Mouse (Mus musculus) ovary, postnatal 10 days (tissue): Measurements from ENCODE around the gene Ids.
"Not testable (repeated sequence)": the region's sequence is repeated elsewhere in the genome, so short reads cannot be mapped to it uniquely, and the experiment has no call there.

Source experiments
- DNase-seq: peaks from one replicate; pipeline ENCODE4 v3.0.0; 2022; ENCODE audit warnings: low spot score

Ids gene

GRCm38 (mm10) chrX:70364661-70365613, at the start of gene Ids:
TSS of gene Ids (minus strand) at chrX:70365084.
- DNase-seq: peak; percentile 35

DNA sequence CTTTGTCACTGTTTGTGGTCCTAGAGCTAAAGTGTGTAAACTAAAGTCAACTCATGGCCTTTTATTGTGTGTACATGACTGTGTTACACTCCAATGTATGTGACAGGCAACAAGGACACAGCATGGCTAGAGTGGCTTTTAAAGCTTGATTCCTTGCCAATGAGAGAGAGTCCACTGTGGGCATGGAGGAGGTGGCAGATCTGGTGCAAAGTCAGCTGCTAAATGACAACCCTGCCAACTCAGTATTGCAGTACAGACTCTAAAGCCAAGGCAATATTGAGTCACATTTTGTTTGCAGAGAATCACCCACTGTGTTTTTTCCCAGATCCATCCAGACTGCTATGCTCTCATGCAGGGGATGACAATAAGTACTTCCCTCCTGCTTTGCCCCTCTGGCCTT, 27.8 kb upstream of the Ids start:
- not testable (repeated sequence) for DNase-seq

DNA sequence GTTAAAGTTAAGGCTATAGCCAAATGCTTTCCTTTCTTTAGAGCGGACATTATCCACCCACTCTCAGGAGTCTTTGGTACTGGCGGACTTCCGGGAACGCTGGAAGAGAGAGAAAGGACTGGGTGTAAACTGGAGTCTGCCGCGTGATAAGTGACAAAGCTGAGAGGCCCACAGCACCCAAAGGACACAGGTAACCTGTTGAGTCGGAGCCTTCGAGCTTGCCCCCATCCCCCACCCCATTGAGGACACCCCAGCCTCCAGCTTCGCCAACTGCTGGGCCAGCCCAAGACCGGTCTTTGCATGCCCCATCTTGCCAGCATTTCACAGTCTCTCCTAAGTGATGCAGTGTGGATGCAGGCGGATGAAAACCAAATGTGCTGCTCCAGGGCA, 21.1 kb upstream of the Ids start:
- DNase-seq: no peak

GRCm38 (mm10) chrX:70385276-70385961, 20.5 kb upstream of the Ids start, which contains the start of gene 1110012L19Rik:
TSS of gene 1110012L19Rik (plus strand) at chrX:70385877.
- peak; percentile 16 for DNase-seq

DNA sequence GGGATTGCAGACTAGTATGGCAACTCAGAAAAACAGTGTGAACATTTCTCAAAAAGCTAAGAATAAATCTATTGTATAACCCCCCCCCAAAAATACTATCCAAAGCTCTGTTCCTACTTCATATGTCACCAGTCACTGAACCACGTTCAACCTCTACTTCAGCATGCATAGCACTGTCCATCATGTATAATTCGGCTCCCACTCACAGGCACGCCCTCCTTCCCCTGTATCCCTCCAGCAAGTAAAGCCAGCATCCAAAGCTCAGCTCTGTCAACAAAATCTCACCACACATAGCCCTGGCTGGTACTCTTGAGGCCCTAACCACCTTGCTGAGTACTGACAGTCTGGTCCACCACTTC, 20.0 kb upstream of the Ids start:
- DNase-seq: no peak

- DNase-seq: not testable (repeated sequence)
These were observed 9.7 kb upstream of the Ids start for GRCm38 (mm10) chrX:70374469-70375110.

GRCm38 (mm10) chrX:70369758-70370157, 4.9 kb upstream of the Ids start:
- not testable (repeated sequence) for DNase-seq

DNA sequence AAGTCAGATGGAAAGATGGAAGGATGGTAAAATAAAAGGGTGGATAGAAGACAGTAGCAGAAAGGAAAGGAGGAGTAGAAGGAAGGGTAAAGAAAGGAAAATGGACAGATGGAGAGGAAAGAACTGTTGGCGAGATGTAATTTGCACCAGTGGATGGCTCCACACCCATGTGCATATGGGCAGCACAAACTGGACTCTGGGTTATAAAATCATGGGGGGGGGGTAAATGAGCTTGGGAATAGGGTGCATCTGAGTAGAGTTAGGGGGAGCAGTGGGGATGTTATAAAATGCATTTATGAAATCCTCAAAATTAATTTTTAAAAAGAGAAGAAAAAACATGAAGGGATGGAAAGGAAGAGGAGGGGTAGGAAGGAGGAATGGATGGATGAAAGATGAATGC, 682 bp downstream of the Ids start:
- no peak for DNase-seq

DNA sequence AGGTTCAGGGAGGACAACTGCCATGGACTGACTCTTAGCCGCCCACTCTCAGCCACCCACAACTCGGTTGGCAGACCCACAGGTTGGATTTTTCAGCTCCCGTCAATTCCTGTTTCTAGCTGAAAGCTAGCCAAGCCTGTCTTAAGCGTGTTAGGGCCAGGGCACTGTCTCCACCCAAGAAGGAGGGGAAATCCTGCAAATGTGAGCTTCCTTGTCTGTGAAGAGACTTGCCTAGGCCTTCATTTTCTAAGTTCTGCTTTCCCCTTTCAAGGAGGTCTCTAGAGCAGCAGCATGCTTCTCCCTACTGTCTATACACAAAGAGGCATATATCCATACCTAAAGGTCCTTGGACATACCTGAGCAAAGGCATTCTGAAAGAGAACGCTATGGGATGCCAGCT, 1.4 kb downstream of the Ids start:
- no peak for DNase-seq

DNA sequence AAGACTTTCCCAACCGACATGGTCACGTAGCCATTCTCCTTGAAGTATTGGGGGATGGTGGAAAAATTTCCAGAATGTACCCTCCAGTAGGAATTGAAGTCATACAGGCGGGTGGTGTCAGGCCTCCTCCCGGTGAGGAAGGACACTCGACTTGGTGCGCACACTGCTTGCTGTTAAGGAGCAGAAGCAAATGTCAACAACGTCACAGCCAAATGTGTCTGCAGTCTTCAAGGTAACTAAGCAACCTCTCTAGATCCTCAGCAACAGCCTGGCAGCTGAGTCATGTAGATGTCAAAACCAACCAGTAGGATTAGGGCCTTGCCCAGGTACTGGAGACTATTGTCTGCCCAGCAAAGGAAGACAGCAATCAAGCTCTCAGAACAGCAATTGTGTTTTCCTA, 1.9 kb downstream of the Ids start:
- no peak for DNase-seq

DNA sequence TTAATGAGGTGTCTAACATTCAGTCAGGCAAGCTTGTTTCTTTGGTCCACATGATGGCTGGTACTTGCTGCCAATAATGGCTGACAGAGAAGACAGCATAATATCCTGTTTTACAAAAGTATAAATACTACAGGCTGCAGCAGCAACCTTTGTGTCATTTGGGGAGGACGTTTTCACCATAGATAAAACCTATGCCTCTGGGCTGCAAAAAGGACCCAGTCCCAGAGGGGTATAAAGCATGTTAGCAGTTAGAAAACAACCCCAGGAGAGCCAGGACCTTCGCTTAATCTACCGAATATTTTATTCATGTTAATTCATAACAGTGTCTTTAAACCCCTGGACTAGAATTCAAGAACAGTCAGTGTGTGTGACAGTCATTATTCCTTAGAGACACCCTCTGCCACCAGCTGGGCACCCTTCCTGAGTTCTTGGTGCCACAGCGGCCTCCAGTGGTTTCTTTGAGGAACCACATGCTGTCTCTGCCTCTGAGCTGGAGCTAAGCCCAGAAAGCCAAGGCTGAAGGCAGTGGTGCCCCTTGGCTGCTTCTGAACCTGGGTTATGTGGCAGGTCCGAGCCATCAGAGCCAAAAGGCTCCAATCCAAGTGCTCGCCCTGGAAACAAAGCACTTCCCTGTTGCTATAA, 34.6 kb downstream of the Ids start:
- peak; percentile 5 for DNase-seq

- no peak for DNase-seq
These were observed 36.2 kb downstream of the Ids start for GRCm38 (mm10) chrX:70328530-70329143.

DNA sequence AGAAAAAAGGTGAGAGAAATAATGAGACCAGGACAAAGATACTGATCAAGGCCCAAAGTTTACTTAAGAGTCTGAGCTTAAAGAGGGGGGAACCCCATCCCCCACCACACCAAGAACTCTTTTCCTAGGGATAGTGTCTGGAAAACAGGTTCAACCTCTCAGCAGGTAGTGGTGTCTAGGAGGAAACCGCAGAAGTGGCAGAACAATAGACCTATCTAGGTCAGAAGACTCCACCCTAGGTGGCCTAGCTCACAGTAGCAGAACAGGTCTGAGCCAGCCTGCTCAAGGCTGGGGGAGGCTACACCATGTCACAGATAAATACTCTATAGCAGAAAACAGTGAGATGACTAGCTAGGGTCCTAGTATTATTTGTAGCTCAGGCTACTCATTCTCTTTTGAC, 37.2 kb downstream of the Ids start:
- no peak for DNase-seq

- no peak for DNase-seq
These were observed 45.6 kb downstream of the Ids start for GRCm38 (mm10) chrX:70319254-70319653.

- DNase-seq: no peak
These were observed 49.8 kb downstream of the Ids start for GRCm38 (mm10) chrX:70314949-70315641.
